Mouse (Mus musculus) heart, embryonic 14.5 days (tissue): ENCODE data around the gene Gm8773. TPM values are rescaled to one million over a fixed set of nuclear protein-coding genes. Genes with fewer than 3 reads are reported as not detected.
A peak's percentile ranks its signal among the peaks of the same experiment; 100 is the strongest.

ENCODE experiments used
- ATAC-seq: fragments of 200-750 bp; cut with Nextera tagmentation; 2 replicates; pipeline ENCODE4 v1.8.0; 2017; ENCODE audit warnings: low read depth, moderate TSS enrichment; ENCODE audit not compliant: insufficient number of reproducible peaks, insufficient read depth, low FRiP score
- H3K27ac ChIP-seq, 2 experiments: fragments of 200-500 bp in 1 of 2; fragments of 300-500 bp in 1 of 2; sonication (generic) in 1 of 2; replicated peaks in 1 of 2; 2 replicates each; pipeline ENCODE4 v1.5.1; 2012 to 2014; ENCODE audit warnings: low read depth in 2 of 2, low read length in 2 of 2, control low read depth in 1 of 2, mild to moderate bottlenecking in 1 of 2, mixed read lengths in 1 of 2; ENCODE audit not compliant: control insufficient read depth in 1 of 2, insufficient read depth in 1 of 2
- H3K27me3 ChIP-seq: fragments of 300-500 bp; sonication (generic); 2 replicates; pipeline ENCODE4 v1.6.1; 2014; ENCODE audit warnings: mild to moderate bottlenecking, low read length, control low read depth; ENCODE audit not compliant: control insufficient read depth, insufficient read depth
- H3K36me3 ChIP-seq: fragments of 300-500 bp; sonication (generic); 2 replicates; pipeline ENCODE4 v1.6.1; 2014; ENCODE audit warnings: mild to moderate bottlenecking, control low read depth, low read length, mixed read lengths; ENCODE audit not compliant: control insufficient read depth, insufficient read depth
- H3K4me1 ChIP-seq, 2 experiments: fragments of 200-500 bp in 1 of 2; fragments of 300-500 bp in 1 of 2; sonication (generic) in 1 of 2; 2 replicates each; pipeline ENCODE4 v1.6.1; 2012 to 2014; ENCODE audit warnings: low read length in 2 of 2, control low read depth in 1 of 2, mixed read lengths in 1 of 2; ENCODE audit not compliant: control insufficient read depth in 2 of 2, insufficient read depth in 2 of 2
- H3K4me2 ChIP-seq: fragments of 300-500 bp; sonication (generic); 2 replicates; pipeline ENCODE4 v1.6.1; 2014; ENCODE audit warnings: mild to moderate bottlenecking, low read length
- H3K4me3 ChIP-seq, 2 experiments: fragments of 200-500 bp in 1 of 2; fragments of 300-500 bp in 1 of 2; sonication (generic) in 1 of 2; 2 replicates each; pipeline ENCODE4 v1.5.1; 2012 to 2014; ENCODE audit warnings: low read length in 2 of 2, mild to moderate bottlenecking in 2 of 2, control low read depth in 1 of 2, low read depth in 1 of 2, moderate library complexity in 1 of 2; ENCODE audit not compliant: control insufficient read depth in 1 of 2, insufficient read depth in 1 of 2
- H3K9ac ChIP-seq: fragments of 300-500 bp; sonication (generic); 2 replicates; pipeline ENCODE4 v1.6.1; 2014; ENCODE audit warnings: mild to moderate bottlenecking, low read length
- H3K9me3 ChIP-seq: fragments of 300-500 bp; sonication (generic); 2 replicates; pipeline ENCODE4 v1.6.1; 2016; ENCODE audit warnings: low read length, control low read depth; ENCODE audit not compliant: control insufficient read depth
- WGBS: fragments of 180-500 bp; shearing (Covaris S2); extraction: QIAGEN DNeasy Blood & Tissue Kit; methylation state at CpG from one replicate; pipeline ENCODE4 v1.1.7; 2014; 5-methylcytosine and 5-hydroxymethylcytosine counted together
- polyA plus RNA-seq: library from polyadenylated mRNA; unstranded; fragments of >200 nt; fragmentation: Nextera tagmentation; extraction: Ambion mirVana; gene quantifications from 2 replicates; pipeline ENCODE4 v1.2.1, GENCODE M21; 2014

Gm8773 gene
- polyA plus RNA-seq, 1 experiment from 2014 or later: 0.68 TPM

- Histone ChIP-seq H3K36me3 (peaks cover 11% of the 10 kb centered on the region), H3K27me3 (no peaks in the 10 kb centered on the region), H3K4me2 (peak overlapping the region; percentile 78), H3K4me1 (peaks cover 0 to 7% of the 10 kb centered on the region in 2 experiments; a peak in 3 of 4 replicates), H3K4me3 (peak overlapping the region; percentile 61 to 82), H3K9me3 (no peaks in the 10 kb centered on the region), H3K27ac (peak overlapping the region; percentile 71 to 84), H3K9ac (peak overlapping the region; percentile 91)
- no peak for ATAC-seq
- 40% methylated on average over 8 of the region's 8 CpGs for WGBS
These were observed 13.8 kb upstream of the Gm8773 start for GRCm38 (mm10) chr5:5559798-5560197.

- ATAC-seq: no peak
- peaks cover 0 to 7% of the 10 kb centered on the region in 2 experiments; a peak in 3 of 4 replicates for H3K4me1 ChIP-seq
- no peak overlapping the region for H3K9ac ChIP-seq
- H3K9me3 ChIP-seq: no peaks in the 10 kb centered on the region
- no peaks in the 10 kb centered on the region for H3K36me3 ChIP-seq
- no peak overlapping the region for H3K27ac ChIP-seq
- H3K4me2 ChIP-seq: no peak overlapping the region
- WGBS: 67% methylated on average over 4 of the region's 4 CpGs
- peaks cover 5% of the 10 kb centered on the region; the same call in 1 of the 2 replicates for H3K27me3 ChIP-seq
- H3K4me3 ChIP-seq: no peak overlapping the region
These were observed 12.4 kb upstream of the Gm8773 start for GRCm38 (mm10) chr5:5561041-5561706.

- H3K9me3 ChIP-seq: no peaks in the 10 kb centered on the region
- H3K4me1 ChIP-seq: peaks cover 0 to 7% of the 10 kb centered on the region in 2 experiments; a peak in 3 of 4 replicates
- no peaks in the 10 kb centered on the region for H3K36me3 ChIP-seq
- H3K27ac ChIP-seq: no peak overlapping the region
- no peak for ATAC-seq
- no peak overlapping the region for H3K4me3 ChIP-seq
- 66% methylated on average over 3 of the region's 3 CpGs for WGBS
- no peak overlapping the region for H3K9ac ChIP-seq
- no peak overlapping the region for H3K4me2 ChIP-seq
- H3K27me3 ChIP-seq: peaks cover 5% of the 10 kb centered on the region; the same call in 1 of the 2 replicates
These were observed 11.2 kb upstream of the Gm8773 start for GRCm38 (mm10) chr5:5562435-5562834.

- Histone ChIP-seq H3K9ac (no peak overlapping the region), H3K4me3 (no peak overlapping the region), H3K4me1 (no peaks in the 10 kb centered on the region), H3K36me3 (no peaks in the 10 kb centered on the region), H3K27ac (no peak overlapping the region), H3K27me3 (no peaks in the 10 kb centered on the region), H3K4me2 (no peak overlapping the region), H3K9me3 (no peaks in the 10 kb centered on the region)
- WGBS: 83% methylated on average over 3 of the region's 3 CpGs
- ATAC-seq: no peak
These were observed 14.1 kb downstream of the Gm8773 start for GRCm38 (mm10) chr5:5587686-5588085.

- no peak for ATAC-seq
- H3K27me3 ChIP-seq: no peaks in the 10 kb centered on the region
- WGBS: 42% methylated on average over 3 of the region's 3 CpGs
These were observed 36.9 kb downstream of the Gm8773 start for GRCm38 (mm10) chr5:5610540-5610939.

GRCm38 (mm10) chr5:5618329-5618728 lies 44.7 kb downstream of the Gm8773 start:
- Histone ChIP-seq H3K4me1 (no peaks in the 10 kb centered on the region), H3K9me3 (no peaks in the 10 kb centered on the region), H3K4me2 (no peak overlapping the region), H3K27me3 (no peaks in the 10 kb centered on the region), H3K9ac (no peak overlapping the region), H3K4me3 (no peak overlapping the region), H3K27ac (no peak overlapping the region), H3K36me3 (no peaks in the 10 kb centered on the region)
- ATAC-seq: no peak
- 36% methylated on average over 4 of the region's 4 CpGs for WGBS

More at GRCm38 (mm10) chr5:5610540-5610939, 36.9 kb downstream of the Gm8773 start:
- H3K9me3 ChIP-seq: no peaks in the 10 kb centered on the region
- H3K4me1 ChIP-seq: no peaks in the 10 kb centered on the region
- H3K4me2 ChIP-seq: no peak overlapping the region
- no peak overlapping the region for H3K4me3 ChIP-seq
- no peak overlapping the region for H3K27ac ChIP-seq
- H3K36me3 ChIP-seq: no peaks in the 10 kb centered on the region
- H3K9ac ChIP-seq: no peak overlapping the region

- no peaks in the 10 kb centered on the region for H3K4me1 ChIP-seq
- no peak overlapping the region for H3K27ac ChIP-seq
- no peak overlapping the region for H3K4me3 ChIP-seq
- no peak overlapping the region for H3K4me2 ChIP-seq
- H3K9ac ChIP-seq: no peak overlapping the region
- H3K36me3 ChIP-seq: no peaks in the 10 kb centered on the region
- no peaks in the 10 kb centered on the region for H3K9me3 ChIP-seq
- no peak for ATAC-seq
- WGBS: 63% methylated on average over 3 of the region's 3 CpGs
- H3K27me3 ChIP-seq: no peaks in the 10 kb centered on the region
These were observed 51.9 kb downstream of the Gm8773 start for GRCm38 (mm10) chr5:5625491-5625890.
